Mouse (Mus musculus) MEL (cell line): ENCODE measurements at regions not wholly inside any gene's neighbourhood (a gene's known extent, or its start where the extent isn't known, plus 50 kb on each side); places are given as distances from the start of the nearest gene placed in this dataset.

Source experiments
- DNase-seq: peaks from one replicate; pipeline ENCODE4 v3.0.0; 2011; ENCODE audit warnings: low read depth, low spot score
- H3K27ac ChIP-seq: 2 replicates; pipeline ENCODE4 v1.5.1; 2012; ENCODE audit warnings: low read depth, mild to moderate bottlenecking, control low read depth, low read length, moderate library complexity; ENCODE audit not compliant: control insufficient read depth
- H3K27me3 ChIP-seq, 2 experiments: fragments of 150-350 bp in 1 of 2; sonication (generic) in 1 of 2; 2 replicates each; pipeline ENCODE4 v1.6.1; 2012; ENCODE audit warnings: low read length in 2 of 2, mild to moderate bottlenecking in 2 of 2, improper control_type of control experiment in 1 of 2, moderate library complexity in 1 of 2; ENCODE audit not compliant: insufficient read depth in 2 of 2, control insufficient read depth in 1 of 2
- H3K36me3 ChIP-seq, 2 experiments: 2 replicates each; pipeline ENCODE4 v1.6.1; 2012 to 2014; ENCODE audit warnings: low read length in 2 of 2, improper control_type of control experiment in 1 of 2, inconsistent platforms in 1 of 2, mild to moderate bottlenecking in 1 of 2; ENCODE audit not compliant: insufficient read depth in 2 of 2, control insufficient read depth in 1 of 2
- H3K4me1 ChIP-seq, 2 experiments: fragments of 150-350 bp in 1 of 2; sonication (generic) in 1 of 2; 2 replicates each; pipeline ENCODE4 v1.6.1; 2012; ENCODE audit warnings: low read length in 2 of 2, improper control_type of control experiment in 1 of 2, mild to moderate bottlenecking in 1 of 2; ENCODE audit not compliant: insufficient read depth in 2 of 2, control insufficient read depth in 1 of 2
- H3K4me3 ChIP-seq, 2 experiments: fragments of 150-350 bp in 1 of 2; sonication (generic) in 1 of 2; 2 replicates each; pipeline ENCODE4 v1.5.1; 2012; ENCODE audit warnings: low read depth in 2 of 2, low read length in 2 of 2, mild to moderate bottlenecking in 2 of 2, moderate library complexity in 2 of 2, control low read depth in 1 of 2, improper control_type of control experiment in 1 of 2; ENCODE audit not compliant: control insufficient read depth in 1 of 2, insufficient read depth in 1 of 2
- H3K79me2 ChIP-seq: 2 replicates; pipeline ENCODE4 v1.6.1; 2012; ENCODE audit warnings: mild to moderate bottlenecking, low read length, moderate library complexity; ENCODE audit not compliant: control insufficient read depth, poor library complexity, insufficient read depth
- H3K9ac ChIP-seq: 2 replicates; pipeline ENCODE4 v1.6.1; 2012; ENCODE audit warnings: low read depth, mild to moderate bottlenecking, control low read depth, low read length, moderate library complexity; ENCODE audit not compliant: control insufficient read depth, poor library complexity, severe bottlenecking
- H3K9me3 ChIP-seq: fragments of 150-350 bp; sonication (generic); replicated peaks from 2 replicates; pipeline ENCODE4 v1.6.1; 2012; ENCODE audit warnings: mild to moderate bottlenecking, low read length, improper control_type of control experiment, moderate library complexity; ENCODE audit not compliant: insufficient read depth
- BHLHE40 ChIP-seq: IDR thresholded peaks from 2 replicates; pipeline ENCODE4 v1.6.1; 2012; ENCODE audit warnings: low read depth, mild to moderate bottlenecking, inconsistent platforms, low read length, improper control_type of control experiment, borderline replicate concordance
- CHD1 ChIP-seq: IDR thresholded peaks from 2 replicates; pipeline ENCODE4 v1.6.1; 2012; ENCODE audit warnings: low read depth, mild to moderate bottlenecking, inconsistent platforms, low read length, improper control_type of control experiment
- CHD2 ChIP-seq: IDR thresholded peaks from 2 replicates; pipeline ENCODE4 v1.6.1; 2011; ENCODE audit warnings: low read length, improper control_type of control experiment
- ELF1 ChIP-seq: IDR thresholded peaks from 2 replicates; pipeline ENCODE4 v1.6.1; 2014; ENCODE audit warnings: low read depth, mild to moderate bottlenecking, inconsistent platforms, low read length, improper control_type of control experiment, moderate library complexity
- EP300 ChIP-seq, 2 experiments: IDR thresholded peaks; 2 replicates each; pipeline ENCODE4 v1.6.1; 2011; ENCODE audit warnings: improper control_type of control experiment in 2 of 2, low read length in 2 of 2, low read depth in 1 of 2, mild to moderate bottlenecking in 1 of 2
- GABPA ChIP-seq: IDR thresholded peaks from 2 replicates; pipeline ENCODE4 v1.6.1; 2012; ENCODE audit warnings: low read depth, mild to moderate bottlenecking, inconsistent platforms, low read length, improper control_type of control experiment, moderate library complexity
- HCFC1 ChIP-seq: IDR thresholded peaks from 2 replicates; pipeline ENCODE4 v1.6.1; 2012; ENCODE audit warnings: low read depth, mild to moderate bottlenecking, inconsistent platforms, low read length, improper control_type of control experiment, moderate library complexity
- JUND ChIP-seq: IDR thresholded peaks from 2 replicates; pipeline ENCODE4 v1.6.1; 2011; ENCODE audit warnings: low read depth, mild to moderate bottlenecking, improper control_type of control experiment, low read length
- KAT2A ChIP-seq: conservative IDR thresholded peaks from 2 replicates; pipeline ENCODE4 v1.6.1; 2012; ENCODE audit warnings: low read depth, low read length, improper control_type of control experiment, inconsistent platforms
- MAFK ChIP-seq: IDR thresholded peaks from 2 replicates; pipeline ENCODE4 v1.6.1; 2011; ENCODE audit warnings: low read depth, mild to moderate bottlenecking, low read length, improper control_type of control experiment, borderline replicate concordance
- MAX ChIP-seq: IDR thresholded peaks from 2 replicates; pipeline ENCODE4 v1.6.1; 2011; ENCODE audit warnings: low read length, improper control_type of control experiment
- MAZ ChIP-seq: IDR thresholded peaks from 2 replicates; pipeline ENCODE4 v1.6.1; 2012; ENCODE audit warnings: low read depth, mild to moderate bottlenecking, inconsistent platforms, low read length, improper control_type of control experiment
- MEF2A ChIP-seq: IDR thresholded peaks from 2 replicates; pipeline ENCODE4 v1.6.1; 2014; ENCODE audit warnings: low read depth, mild to moderate bottlenecking, inconsistent platforms, low read length, improper control_type of control experiment; ENCODE audit not compliant: poor library complexity, insufficient replicate concordance, severe bottlenecking; ENCODE audit errors: extremely low read depth
- MXI1 ChIP-seq: IDR thresholded peaks from 2 replicates; pipeline ENCODE4 v1.6.1; 2011; ENCODE audit warnings: mild to moderate bottlenecking, low read depth, low read length, improper control_type of control experiment
- MYB ChIP-seq: IDR thresholded peaks from 2 replicates; pipeline ENCODE4 v1.6.1; 2011; ENCODE audit warnings: mild to moderate bottlenecking, low read depth, low read length, improper control_type of control experiment
- MYC ChIP-seq: IDR thresholded peaks from 2 replicates; pipeline ENCODE4 v1.6.1; 2011; ENCODE audit warnings: low read depth, mild to moderate bottlenecking, low read length, improper control_type of control experiment, moderate library complexity
- NELFE ChIP-seq: IDR thresholded peaks from 2 replicates; pipeline ENCODE4 v1.6.1; 2011; ENCODE audit warnings: low read depth, low read length, improper control_type of control experiment
- POLR2A ChIP-seq, 2 experiments: IDR thresholded peaks; 2 replicates each; pipeline ENCODE4 v1.6.1; 2011 to 2012; ENCODE audit warnings: low read length in 2 of 2, mild to moderate bottlenecking in 2 of 2, control low read depth in 1 of 2, improper control_type of control experiment in 1 of 2, low read depth in 1 of 2, moderate library complexity in 1 of 2; ENCODE audit not compliant: control insufficient read depth in 1 of 2, insufficient read depth in 1 of 2, poor library complexity in 1 of 2
- POLR2AphosphoS5 ChIP-seq: IDR thresholded peaks from 2 replicates; pipeline ENCODE4 v1.6.1; 2012; ENCODE audit warnings: low read depth, borderline replicate concordance, mild to moderate bottlenecking, inconsistent platforms, low read length, moderate library complexity, mixed read lengths
- SIN3A ChIP-seq: IDR thresholded peaks from 2 replicates; pipeline ENCODE4 v1.6.1; 2012; ENCODE audit warnings: low read length, improper control_type of control experiment, inconsistent platforms
- TAL1 ChIP-seq: IDR thresholded peaks from 2 replicates; pipeline ENCODE4 v1.6.1; 2012; ENCODE audit warnings: mild to moderate bottlenecking, inconsistent platforms, low read length, moderate library complexity, mixed read lengths
- UBTF ChIP-seq: IDR thresholded peaks from 2 replicates; pipeline ENCODE4 v1.6.1; 2012; ENCODE audit warnings: low read depth, mild to moderate bottlenecking, inconsistent platforms, low read length, improper control_type of control experiment, moderate library complexity, borderline replicate concordance; ENCODE audit not compliant: insufficient read depth
- USF1 ChIP-seq: IDR thresholded peaks from 2 replicates; pipeline ENCODE4 v1.6.1; 2014; ENCODE audit warnings: low read depth, mild to moderate bottlenecking, inconsistent platforms, low read length, improper control_type of control experiment, moderate library complexity
- ZC3H11A ChIP-seq: IDR thresholded peaks from 2 replicates; pipeline ENCODE4 v1.6.1; 2012; ENCODE audit warnings: low read depth, mild to moderate bottlenecking, inconsistent platforms, low read length, improper control_type of control experiment
- ZMIZ1 ChIP-seq: IDR thresholded peaks from 2 replicates; pipeline ENCODE4 v1.6.1; 2012; ENCODE audit warnings: low read depth, mild to moderate bottlenecking, inconsistent platforms, low read length, improper control_type of control experiment, moderate library complexity

DNA sequence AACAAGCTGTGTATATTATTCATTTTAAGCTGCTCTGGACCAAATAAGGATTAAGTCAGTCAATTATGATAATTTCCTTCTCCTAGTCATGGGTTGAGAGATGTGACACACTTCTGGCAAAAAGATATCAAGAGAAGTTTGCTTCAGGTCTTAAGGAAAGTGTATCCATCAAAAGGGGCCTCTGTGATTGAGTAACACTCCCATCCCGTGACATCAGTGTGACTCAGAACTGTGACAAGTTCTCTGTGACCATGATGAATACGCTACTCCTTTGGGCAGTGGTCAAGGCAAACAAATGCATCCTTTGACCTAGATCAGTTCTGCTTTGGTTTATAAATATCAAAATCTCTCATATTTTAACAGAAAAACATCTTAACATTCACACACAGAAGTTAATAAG is 290.8 kb upstream of the Adgrl4 start:
- H3K79me2 ChIP-seq: no peaks in the 10 kb centered on the region
- H3K4me1 ChIP-seq: no peaks in the 10 kb centered on the region
- H3K27me3 ChIP-seq: no peaks in the 10 kb centered on the region
- H3K9me3 ChIP-seq: no peaks in the 10 kb centered on the region
- no peak overlapping the region for H3K27ac ChIP-seq
- no peak overlapping the region for H3K4me3 ChIP-seq
- TF ChIP-seq NELFE (no peak), MAZ (no peak), MAFK (no peak), UBTF (no peak), MYB (no peak), ZMIZ1 (no peak), MAX (no peak), MYC (no peak), JUND (no peak)
- no peak overlapping the region for H3K9ac ChIP-seq
- DNase-seq: no peak
- H3K36me3 ChIP-seq: no peaks in the 10 kb centered on the region

DNA sequence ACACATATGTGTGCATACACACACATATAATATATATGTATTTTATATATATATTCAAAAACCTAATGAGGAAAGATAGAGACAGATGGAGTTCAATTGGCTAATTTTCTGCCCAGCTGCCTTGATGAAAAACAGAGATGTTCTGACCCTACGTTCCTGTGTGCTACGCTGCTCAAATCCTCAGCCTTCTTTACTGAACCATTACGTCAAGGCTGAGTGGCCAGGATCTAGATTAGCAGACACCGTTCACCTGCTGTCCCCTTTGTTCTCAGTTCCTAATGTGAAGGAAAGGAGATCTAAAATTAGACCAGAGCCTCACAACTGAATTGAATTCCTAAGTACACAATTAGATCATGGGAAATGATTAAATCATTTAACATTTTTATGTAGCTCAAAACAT is 284.3 kb upstream of the Adgrl4 start:
- Histone ChIP-seq H3K4me1 (no peaks in the 10 kb centered on the region), H3K9me3 (no peaks in the 10 kb centered on the region), H3K4me3 (no peak overlapping the region), H3K79me2 (no peaks in the 10 kb centered on the region), H3K27me3 (no peaks in the 10 kb centered on the region), H3K9ac (no peak overlapping the region), H3K27ac (no peak overlapping the region), H3K36me3 (no peaks in the 10 kb centered on the region)
- TF ChIP-seq USF1: no peak
- no peak for TF ChIP-seq CHD2
- TF ChIP-seq UBTF: no peak
- no peak for TF ChIP-seq MAFK
- TF ChIP-seq ELF1: no peak
- no peak for TF ChIP-seq SIN3A
- TF ChIP-seq MYC: no peak
- no peak for TF ChIP-seq ZC3H11A
- DNase-seq: no peak

DNA sequence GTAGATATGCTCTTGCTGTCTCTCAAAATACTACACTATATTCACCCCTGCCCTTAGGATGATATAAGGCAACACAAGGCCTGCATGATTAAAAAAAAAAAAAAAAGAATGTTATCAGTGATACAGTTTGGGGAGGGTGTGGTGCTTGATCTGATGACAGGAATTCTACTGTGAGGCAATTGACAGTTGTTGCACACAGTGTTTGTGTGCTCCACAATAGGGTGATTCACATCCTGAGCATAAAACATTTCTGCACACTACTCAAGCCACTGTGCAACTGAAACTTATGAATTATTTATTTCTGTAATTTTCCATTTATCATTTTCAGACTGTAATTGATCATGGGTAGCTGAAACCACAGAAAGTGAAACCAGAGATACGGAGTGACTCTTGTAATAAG is 277.2 kb upstream of the Adgrl4 start:
- H3K27ac ChIP-seq: no peak overlapping the region
- H3K4me3 ChIP-seq: peak overlapping the region in 1 of 2 experiments; percentile 7; a peak in 1 of 4 replicates
- H3K79me2 ChIP-seq: no peaks in the 10 kb centered on the region
- no peak overlapping the region for H3K9ac ChIP-seq
- TF ChIP-seq MAX (no peak), POLR2AphosphoS5 (no peak), EP300 (IDR thresholded peaks at IDR 0.05; ENCODE audit: low read depth in 1 of 2, low read length in 2 of 2) (no peak), MEF2A (no peak), HCFC1 (no peak), CHD1 (no peak), GABPA (no peak), POLR2A (IDR thresholded peaks at IDR 0.05; ENCODE audit: control insufficient read depth in 1 of 2, insufficient read depth in 1 of 2, low read depth in 1 of 2, low read length in 2 of 2, poor library complexity in 1 of 2) (no peak), TAL1 (no peak), BHLHE40 (no peak), ELF1 (no peak), KAT2A (no peak), MXI1 (no peak)
- H3K4me1 ChIP-seq: no peaks in the 10 kb centered on the region
- no peaks in the 10 kb centered on the region for H3K27me3 ChIP-seq
- no peak for DNase-seq
- no peaks in the 10 kb centered on the region for H3K36me3 ChIP-seq
- H3K9me3 ChIP-seq: no peaks in the 10 kb centered on the region
